Mouse (Mus musculus) kidney, adult 2 months (tissue): ENCODE results near the gene Ankle1. TPM values are rescaled to one million over a fixed set of nuclear protein-coding genes. Genes with fewer than 3 reads are reported as not detected.

ENCODE experiments used
- DNase-seq: peaks from one replicate; pipeline ENCODE4 v3.0.0; 2021
- H3K27ac ChIP-seq: fragments of 200-500 bp; 2 replicates; pipeline ENCODE4 v1.5.1; 2012; ENCODE audit warnings: low read depth, low read length, control low read depth, inconsistent platforms; ENCODE audit not compliant: insufficient read depth
- H3K27me3 ChIP-seq: fragments of 200-500 bp; replicated peaks from 2 replicates; pipeline ENCODE4 v1.6.1; 2012; ENCODE audit warnings: mild to moderate bottlenecking, moderate library complexity, low read length, inconsistent platforms; ENCODE audit not compliant: control insufficient read depth, insufficient read depth
- H3K36me3 ChIP-seq: fragments of 200-500 bp; 2 replicates; pipeline ENCODE4 v1.6.1; 2012; ENCODE audit warnings: mild to moderate bottlenecking, moderate library complexity, low read length, inconsistent platforms; ENCODE audit not compliant: control insufficient read depth, insufficient read depth
- H3K4me1 ChIP-seq: fragments of 200-500 bp; 2 replicates; pipeline ENCODE4 v1.6.1; 2011; ENCODE audit warnings: low read length; ENCODE audit not compliant: control insufficient read depth, insufficient read depth
- H3K4me3 ChIP-seq: fragments of 200-500 bp; 2 replicates; pipeline ENCODE4 v1.5.1; 2011; ENCODE audit warnings: mild to moderate bottlenecking, low read depth, low read length, control low read depth; ENCODE audit not compliant: insufficient read depth
- CTCF ChIP-seq: fragments of 200-500 bp; conservative IDR thresholded peaks from 2 replicates; pipeline ENCODE4 v1.5.1; 2011; ENCODE audit warnings: low read depth, mild to moderate bottlenecking, control low read depth, low read length, moderate library complexity, mixed read lengths; ENCODE audit not compliant: insufficient read depth, insufficient read length
- POLR2A ChIP-seq: fragments of 200-500 bp; IDR thresholded peaks from one replicate; pipeline ENCODE4 v1.6.1; 2011; ENCODE audit warnings: low read depth, low read length, control low read depth
- WGBS: fragments of 180-500 bp; shearing (Covaris S2); methylation state at CpG from one replicate; pipeline ENCODE4 v1.1.7; 2018; 5-methylcytosine and 5-hydroxymethylcytosine counted together
- polyA plus RNA-seq: library from polyadenylated mRNA; depleted of rRNA; stranded (reverse); fragments of >200 nt; gene quantifications from 2 replicates; pipeline ENCODE4 v1.2.3, GENCODE M21; 2012

The Ankle1 gene
- polyA plus RNA-seq, 1 experiment, result 0.28 TPM

GRCm38 (mm10) chr8:71370711-71371235, 35.0 kb upstream of the Ankle1 start:
- Histone ChIP-seq H3K36me3 (peaks cover 2% of the 10 kb centered on the region; the same call in 1 of the 2 replicates), H3K4me1 (peaks cover 10% of the 10 kb centered on the region; the same call in 1 of the 2 replicates), H3K27ac (no peak overlapping the region), H3K4me3 (no peak overlapping the region), H3K27me3 (no peaks in the 10 kb centered on the region)
- WGBS, result 20% methylated on average over 5 of the region's 5 CpGs
- no peak for TF ChIP-seq CTCF
- TF ChIP-seq POLR2A, result no peak
- DNase-seq, result no peak

GRCm38 (mm10) chr8:71371236-71371848, 34.5 kb upstream of the Ankle1 start, which contains the start of gene Ocel1:
Ocel1 (plus strand) TSS chr8:71371298.
- no peaks in the 10 kb centered on the region for H3K27me3 ChIP-seq
- peak within 1 kb of the TSS; percentile 70 for H3K4me3 ChIP-seq
- peak; percentile 83 for TF ChIP-seq CTCF
- peak; percentile 77 for TF ChIP-seq POLR2A
- peak within 1 kb of the TSS; percentile 90 for H3K27ac ChIP-seq
- peak; percentile 99 for DNase-seq
- peaks cover 13% of the 10 kb centered on the region; the same call in 1 of the 2 replicates for H3K4me1 ChIP-seq
- under 1% methylated on average over 68 of the region's 68 CpGs for WGBS
- H3K36me3 ChIP-seq, result peaks cover 2% of the 10 kb centered on the region; the same call in 1 of the 2 replicates

- H3K27me3 ChIP-seq, result no peaks in the 10 kb centered on the region
- WGBS, result 83% methylated on average over 12 of the region's 12 CpGs
- DNase-seq, result peak; percentile 12
- TF ChIP-seq POLR2A (peak; percentile 6), CTCF (no peak)
- H3K36me3 ChIP-seq, result peaks cover 2% of the 10 kb centered on the region; the same call in 1 of the 2 replicates
- peaks cover 24% of the 10 kb centered on the region for H3K4me1 ChIP-seq
- no peak overlapping the region for H3K27ac ChIP-seq
- H3K4me3 ChIP-seq, result no peak overlapping the region
Observed at GRCm38 (mm10) chr8:71372427-71372826, 33.4 kb upstream of the Ankle1 start.

- no peak for DNase-seq
- WGBS, result 89% methylated on average over 3 of the region's 3 CpGs
- Histone ChIP-seq H3K36me3 (peaks cover 2% of the 10 kb centered on the region; the same call in 1 of the 2 replicates), H3K4me1 (peaks cover 24% of the 10 kb centered on the region), H3K27ac (no peak overlapping the region), H3K27me3 (no peaks in the 10 kb centered on the region), H3K4me3 (no peak overlapping the region)
- TF ChIP-seq CTCF (no peak), POLR2A (no peak)
Observed at GRCm38 (mm10) chr8:71373000-71373399, 32.8 kb upstream of the Ankle1 start.

- Histone ChIP-seq H3K27ac (no peak overlapping the region), H3K4me1 (peaks cover 35% of the 10 kb centered on the region), H3K4me3 (no peak overlapping the region), H3K27me3 (no peaks in the 10 kb centered on the region), H3K36me3 (peaks cover 2% of the 10 kb centered on the region; the same call in 1 of the 2 replicates)
- no peak for TF ChIP-seq CTCF
- TF ChIP-seq POLR2A, result no peak
- peak; percentile 72 for DNase-seq
- WGBS, result 60% methylated on average over 17 of the region's 17 CpGs
Observed at GRCm38 (mm10) chr8:71374616-71375206, 31.1 kb upstream of the Ankle1 start.

- Histone ChIP-seq H3K4me3 (peak overlapping the region; percentile 5; the same call in 1 of the 2 replicates), H3K4me1 (peaks cover 35% of the 10 kb centered on the region), H3K36me3 (peaks cover 2% of the 10 kb centered on the region; the same call in 1 of the 2 replicates), H3K27me3 (no peaks in the 10 kb centered on the region), H3K27ac (peak overlapping the region; percentile 36)
- TF ChIP-seq CTCF, result no peak
- peak; percentile 52 for TF ChIP-seq POLR2A
- DNase-seq, result peak; percentile 97
- WGBS, result 24% methylated on average over 74 of the region's 74 CpGs
Observed at GRCm38 (mm10) chr8:71375581-71376422, 30.0 kb upstream of the Ankle1 start.

- Histone ChIP-seq H3K27ac (peak overlapping the region; percentile 36; the same call in 1 of the 2 replicates), H3K4me3 (no peak overlapping the region), H3K27me3 (no peaks in the 10 kb centered on the region), H3K4me1 (peaks cover 35% of the 10 kb centered on the region), H3K36me3 (peaks cover 2% of the 10 kb centered on the region; the same call in 1 of the 2 replicates)
- no peak for TF ChIP-seq CTCF
- TF ChIP-seq POLR2A, result no peak
- WGBS, result 44% methylated on average over 8 of the region's 8 CpGs
- DNase-seq, result peak; percentile 60
Observed at GRCm38 (mm10) chr8:71376423-71377030, 29.3 kb upstream of the Ankle1 start.
